Mouse (Mus musculus) cerebellum, adult 9-11 months (tissue): ENCODE measurements around the gene Jsrp1.
"Not testable (repeated sequence)": the region's sequence is repeated elsewhere in the genome, so short reads cannot be mapped to it uniquely, and the experiment has no call there.

Experiments
- DNase-seq: peaks from one replicate; pipeline ENCODE4 v3.0.0; 2022

The Jsrp1 gene

GRCm38 (mm10) chr10:80831136-80831535 lies 17.8 kb upstream of the Jsrp1 start:
- no peak for DNase-seq

- DNase-seq: no peak
Observed at GRCm38 (mm10) chr10:80829359-80830278, 16.3 kb upstream of the Jsrp1 start.

GRCm38 (mm10) chr10:80828587-80828986 lies 15.3 kb upstream of the Jsrp1 start:
- DNase-seq: not testable (repeated sequence)

GRCm38 (mm10) chr10:80827870-80828420 lies 14.6 kb upstream of the Jsrp1 start:
- no peak for DNase-seq

GRCm38 (mm10) chr10:80827063-80827869 lies 14.0 kb upstream of the Jsrp1 start:
- DNase-seq: no peak

- DNase-seq: peak; percentile 100
Observed at GRCm38 (mm10) chr10:80826151-80827062, 13.1 kb upstream of the Jsrp1 start, which contains the start of gene Oaz1. TSS of gene Oaz1 (plus strand) at chr10:80826656.

GRCm38 (mm10) chr10:80824827-80825226 lies 11.5 kb upstream of the Jsrp1 start:
- no peak for DNase-seq

GRCm38 (mm10) chr10:80823847-80824643 lies 10.7 kb upstream of the Jsrp1 start:
- no peak for DNase-seq

GRCm38 (mm10) chr10:80823316-80823715 lies 10.0 kb upstream of the Jsrp1 start:
- DNase-seq: no peak

- DNase-seq: no peak
Observed at GRCm38 (mm10) chr10:80822528-80822927, 9.2 kb upstream of the Jsrp1 start.

- no peak for DNase-seq
Observed at GRCm38 (mm10) chr10:80821991-80822390, 8.7 kb upstream of the Jsrp1 start.

GRCm38 (mm10) chr10:80819406-80819805 lies 6.1 kb upstream of the Jsrp1 start:
- no peak for DNase-seq

GRCm38 (mm10) chr10:80818599-80819281 lies 5.4 kb upstream of the Jsrp1 start:
- DNase-seq: no peak

GRCm38 (mm10) chr10:80817955-80818354 lies 4.7 kb upstream of the Jsrp1 start:
- not testable (repeated sequence) for DNase-seq

GRCm38 (mm10) chr10:80817164-80817563 lies 3.9 kb upstream of the Jsrp1 start:
- no peak for DNase-seq

GRCm38 (mm10) chr10:80816303-80816702 lies 3.0 kb upstream of the Jsrp1 start:
- not testable (repeated sequence) for DNase-seq

- DNase-seq: no peak
Observed at GRCm38 (mm10) chr10:80814800-80815199, 1.5 kb upstream of the Jsrp1 start.

GRCm38 (mm10) chr10:80812391-80813041 lies 782 bp downstream of the Jsrp1 start:
- no peak for DNase-seq

- peak; percentile 37 for DNase-seq
Observed at GRCm38 (mm10) chr10:80810084-80810483, 3.2 kb downstream of the Jsrp1 start.

GRCm38 (mm10) chr10:80808985-80809632 lies 4.2 kb downstream of the Jsrp1 start:
- DNase-seq: no peak
